In the genomic region with DNA sequence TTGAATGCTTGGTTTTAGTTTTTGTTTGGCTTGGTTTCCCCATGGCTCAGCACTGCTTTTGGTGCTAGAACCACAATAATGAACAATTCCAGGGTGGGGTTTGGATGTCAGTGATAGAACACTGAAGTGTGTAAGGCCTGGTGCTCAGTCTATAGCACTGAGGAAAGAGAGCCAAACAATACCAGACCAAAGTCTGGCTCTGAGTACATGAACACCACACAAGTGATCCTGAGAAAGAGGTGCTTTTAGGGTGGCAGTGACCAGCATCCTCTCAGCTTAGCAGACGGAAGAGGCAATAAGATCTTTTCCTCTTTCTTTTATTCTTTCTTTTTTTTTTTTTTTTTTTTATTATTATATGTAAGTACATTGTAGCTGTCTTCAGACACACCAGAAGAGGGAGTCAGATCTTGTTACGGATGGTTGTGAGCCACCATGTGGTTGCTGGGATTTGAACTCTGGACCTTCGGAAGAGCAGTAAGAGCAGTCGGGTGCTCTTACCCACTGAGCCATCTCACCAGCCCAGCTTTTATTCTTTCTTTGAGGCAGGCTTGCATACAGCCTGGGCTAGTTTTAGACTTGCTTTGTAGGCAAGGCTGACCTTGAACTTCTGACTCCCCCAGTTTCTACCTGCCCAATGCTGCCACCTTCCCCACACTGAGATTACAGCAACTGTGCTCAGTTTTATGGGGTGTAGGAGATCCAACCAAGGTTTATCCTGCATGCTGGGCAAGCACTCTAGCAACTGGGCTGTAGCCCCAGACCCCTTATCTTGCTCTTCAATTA, we compare ENCODE assay signal across 7 mouse cellular contexts. TPM values are rescaled to one million over a fixed set of nuclear protein-coding genes. Genes with fewer than 3 reads are reported as not detected.
DNase-seq lines count a peak whose midpoint lies in the region; ATAC-seq and TF ChIP-seq lines count a peak whose summit lies in the region.
"Not testable (repeated sequence)": the region's sequence is repeated elsewhere in the genome, so short reads cannot be mapped to it uniquely, and the experiment has no call there.

No protein-coding gene starts in this region.

- intact Hi-C loops in heart, adult 2 months (cut with DNase I) = loop anchor here (2.0 to 5.0 kb wide), 2 partner anchors 17 to 110 kb away; no protein-coding TSS in a partner anchor

- dilution Hi-C loops in CH12.LX (cut with MboI; ENCODE audit: extremely low pct_ligation_motif_present, extremely low pct_unique_long_range_greater_than_20kb, low sequenced_read_pairs) = not testable (repeated sequence)

- H3K27me3 ChIP-seq in CH12.LX (replicated peaks); MEL (ENCODE audit: control insufficient read depth in 1 of 2, insufficient read depth in 2 of 2, low read length in 2 of 2); heart, adult 2 months (ENCODE audit: control insufficient read depth, insufficient read depth, low read length); liver, embryonic 14.5 days (ENCODE audit: control insufficient read depth, insufficient read depth, low read length); liver, postnatal 0 days (ENCODE audit: insufficient read depth, low read length): not testable (repeated sequence)

- not testable (repeated sequence) for H3K36me3 ChIP-seq in CH12.LX (replicated peaks in 1 of 2; ENCODE audit: control insufficient read depth in 1 of 2, insufficient read depth in 1 of 2, low read length in 1 of 2); MEL (ENCODE audit: control insufficient read depth in 1 of 2, insufficient read depth in 2 of 2, low read length in 2 of 2); heart, adult 2 months (ENCODE audit: control insufficient read depth, insufficient read depth, low read length); liver, embryonic 14.5 days (replicated peaks; ENCODE audit: control insufficient read depth, insufficient read depth, low read depth); liver, postnatal 0 days (replicated peaks; ENCODE audit: insufficient read depth, low read length)

- H3K4me3 ChIP-seq in CH12.LX (replicated peaks in 1 of 3; ENCODE audit: low read depth in 2 of 3, low read length in 2 of 3, poor library complexity in 1 of 3); MEL (ENCODE audit: control insufficient read depth in 1 of 2, insufficient read depth in 1 of 2, low read depth in 2 of 2, low read length in 2 of 2); heart, adult 2 months; liver, embryonic 14.5 days (ENCODE audit: insufficient read depth in 1 of 2, low read depth in 2 of 2, low read length in 2 of 2); liver, postnatal 0 days (ENCODE audit: low read depth, low read length): not testable (repeated sequence)

- 99% methylated on average over 3 of the region's 4 CpGs for WGBS in heart, adult 2 months
- WGBS in liver, embryonic 14.5 days (ENCODE audit: insufficient replicate concordance) = 75% methylated on average over 3 of the region's 4 CpGs
- 79% methylated on average over 3 of the region's 4 CpGs for WGBS in liver, postnatal 0 days (ENCODE audit: insufficient replicate concordance)

- not testable (repeated sequence) for DNase-seq in CH12.LX (ENCODE audit: extremely low read depth); MEL (ENCODE audit: low read depth, low spot score); liver, embryonic 14.5 days (ENCODE audit: low read depth in 3 of 3, low spot score in 3 of 3); liver, postnatal 0 days
- peak; percentile 96 for DNase-seq in ES-CJ7 (ENCODE audit: low read depth, low spot score)
- DNase-seq in WW6 (ENCODE audit: low read depth, low spot score) = peak; percentile 74
- DNase-seq in heart, adult 2 months = peak in 1 of 2 experiments; percentile 11

- peak in 1 of 2 experiments; percentile 44; a peak in 2 of 4 replicates for TF ChIP-seq CTCF in CH12.LX (conservative IDR thresholded peaks at IDR 0.05 in 1 of 2, IDR thresholded peaks at IDR 0.05 in 1 of 2; ENCODE audit: low read depth in 2 of 2, low read length in 2 of 2)
- TF ChIP-seq CTCF in MEL (IDR thresholded peaks at IDR 0.05 in 2 of 3, conservative IDR thresholded peaks at IDR 0.05 in 1 of 3; ENCODE audit: control insufficient read depth in 1 of 3, insufficient read depth in 1 of 3, low read depth in 2 of 3, low read length in 3 of 3, poor library complexity in 1 of 3, severe bottlenecking in 1 of 3) = not testable (repeated sequence)
- TF ChIP-seq CTCF in heart, adult 2 months (IDR thresholded peaks at IDR 0.05) = peak; percentile 26; the same call in 1 of the 2 replicates
- TF ChIP-seq CTCF in liver, embryonic 14.5 days (IDR thresholded peaks at IDR 0.05; ENCODE audit: low read depth) = 0 out of 2 replicates have a peak, but pooled peaks have one; percentile 25
- peak; percentile 35 for TF ChIP-seq CTCF in liver, postnatal 0 days (IDR thresholded peaks at IDR 0.05; ENCODE audit: low read depth)

- H3K4me1 ChIP-seq in CH12.LX (ENCODE audit: control insufficient read depth in 1 of 2, insufficient read depth in 2 of 2) = peaks cover 2 to 16% of the 10 kb centered on the region in 2 experiments; a peak in 2 of 4 replicates
- not testable (repeated sequence) for H3K4me1 ChIP-seq in MEL (ENCODE audit: control insufficient read depth in 1 of 2, insufficient read depth in 2 of 2, low read length in 2 of 2); liver, embryonic 14.5 days (replicated peaks; ENCODE audit: control insufficient read depth in 2 of 2, insufficient read depth in 2 of 2, low read length in 1 of 2); liver, postnatal 0 days (ENCODE audit: insufficient read depth)
- peaks cover 13% of the 10 kb centered on the region for H3K4me1 ChIP-seq in heart, adult 2 months (ENCODE audit: control insufficient read depth, insufficient read depth, low read length)

- not testable (repeated sequence) for H3K9me3 ChIP-seq in CH12.LX (replicated peaks; ENCODE audit: low read length); MEL (replicated peaks; ENCODE audit: insufficient read depth, low read length); liver, embryonic 14.5 days (ENCODE audit: control insufficient read depth, low read length); liver, postnatal 0 days (ENCODE audit: low read length)

- H3K27ac ChIP-seq in CH12.LX (ENCODE audit: insufficient read depth, low read depth); MEL (ENCODE audit: control insufficient read depth, low read depth, low read length); liver, embryonic 14.5 days; liver, postnatal 0 days (ENCODE audit: low read depth): not testable (repeated sequence)
- H3K27ac ChIP-seq in heart, adult 2 months = peak overlapping the region; percentile 75

- H3K79me2 ChIP-seq in CH12.LX (replicated peaks; ENCODE audit: control insufficient read depth, extremely low read depth, insufficient read depth, poor library complexity, severe bottlenecking); MEL (ENCODE audit: control insufficient read depth, insufficient read depth, low read length, poor library complexity); heart, adult 2 months (replicated peaks; ENCODE audit: control insufficient read depth, insufficient read depth, low read length): not testable (repeated sequence)

- H3K4me2 ChIP-seq in CH12.LX (ENCODE audit: insufficient read depth, low read depth, poor library complexity, severe bottlenecking); liver, embryonic 14.5 days (ENCODE audit: low read depth); liver, postnatal 0 days (ENCODE audit: low read depth, low read length): not testable (repeated sequence)

- TF ChIP-seq EP300 in CH12.LX (IDR thresholded peaks at IDR 0.05; ENCODE audit: low read length); MEL (IDR thresholded peaks at IDR 0.05; ENCODE audit: low read depth in 1 of 2, low read length in 2 of 2); heart, adult 2 months (IDR thresholded peaks at IDR 0.05; ENCODE audit: insufficient read depth, low read depth, low read length); liver, embryonic 14.5 days (IDR thresholded peaks at IDR 0.05; ENCODE audit: low read depth); liver, postnatal 0 days (IDR thresholded peaks at IDR 0.05; ENCODE audit: low read depth): not testable (repeated sequence)

- TF ChIP-seq RAD21 in CH12.LX (IDR thresholded peaks at IDR 0.05; ENCODE audit: low read depth, low read length) = peak; percentile 38
- not testable (repeated sequence) for TF ChIP-seq RAD21 in MEL (IDR thresholded peaks at IDR 0.05; ENCODE audit: low read depth, low read length)

- in situ Hi-C loops in CH12.LX (cut with MboI; ENCODE audit: low pct_ligation_motif_present, low pct_unique_long_range_greater_than_20kb, low sequenced_read_pairs) = not testable (repeated sequence)

- not testable (repeated sequence) for ATAC-seq in liver, embryonic 14.5 days (ENCODE audit: insufficient read depth); liver, postnatal 0 days

- not testable (repeated sequence) for H3K9ac ChIP-seq in CH12.LX (ENCODE audit: insufficient read depth, low read depth); MEL (ENCODE audit: control insufficient read depth, low read depth, low read length, poor library complexity, severe bottlenecking); heart, adult 2 months (ENCODE audit: low read depth, low read length); liver, embryonic 14.5 days (replicated peaks); liver, postnatal 0 days (replicated peaks)

- not testable (repeated sequence) for TF ChIP-seq POLR2A in CH12.LX (IDR thresholded peaks at IDR 0.05; ENCODE audit: low read depth, low read length); MEL (IDR thresholded peaks at IDR 0.05; ENCODE audit: control insufficient read depth in 1 of 2, insufficient read depth in 1 of 2, low read depth in 1 of 2, low read length in 2 of 2, poor library complexity in 1 of 2); heart, adult 2 months (IDR thresholded peaks at IDR 0.05; ENCODE audit: insufficient read depth, low read depth, low read length)

RNA-seq across cellular contexts. Expression of a gene that starts 18.7 kb away (rescaled TPM):
- total RNA-seq in CH12.LX (2012; rRNA removed) (10.6 and 12.5 TPM in 2 replicates), CH12.LX (2014; rRNA removed) (5.7 and 6.6 TPM in 2 replicates), MEL (2012; rRNA removed) (4.0 and 5.1 TPM in 2 replicates)
- polyA plus RNA-seq in CH12.LX (2012; ENCODE audit: insufficient read length, low read depth) (15.0 and 16.9 TPM in 2 replicates), MEL (2012; ENCODE audit: insufficient read depth in 1 of 2, insufficient read length in 2 of 2, low read depth in 1 of 2, low replicate concordance in 2 of 2, missing spikeins in 1 of 2) (1 to 10 TPM in 1 of 2 experiments, not detected in 1; 8.7 TPM)
- total RNA-seq in heart, adult 2 months (2021) = 10 to 100 TPM; 12.9 to 17.4 TPM
- polyA plus RNA-seq in heart, adult 2 months (2012; rRNA removed) = 7.0 and 9.5 TPM in 2 replicates
- 5.5 and 6.2 TPM in 2 replicates for polyA plus RNA-seq in liver, embryonic 14.5 days (2012; rRNA removed)
- 7.1 and 8.2 TPM in 2 replicates for polyA plus RNA-seq in liver, embryonic 14.5 days (2014; fragmentation: Nextera tagmentation; extraction: Ambion mirVana)
- 4.7 and 5.0 TPM in 2 replicates for polyA plus RNA-seq in liver, postnatal 0 days (2015; fragmentation: Nextera tagmentation; extraction: Ambion mirVana)
